Mouse (Mus musculus): Measurements from ENCODE around the gene Lrmda. TPM values are rescaled to one million over a fixed set of nuclear protein-coding genes. Genes with fewer than 3 reads are reported as not detected.

The Lrmda gene
- polyA plus RNA-seq (2014; fragmentation: Nextera tagmentation; extraction: Ambion mirVana) = 0.95 and 1.2 TPM in 2 replicates

DNA sequence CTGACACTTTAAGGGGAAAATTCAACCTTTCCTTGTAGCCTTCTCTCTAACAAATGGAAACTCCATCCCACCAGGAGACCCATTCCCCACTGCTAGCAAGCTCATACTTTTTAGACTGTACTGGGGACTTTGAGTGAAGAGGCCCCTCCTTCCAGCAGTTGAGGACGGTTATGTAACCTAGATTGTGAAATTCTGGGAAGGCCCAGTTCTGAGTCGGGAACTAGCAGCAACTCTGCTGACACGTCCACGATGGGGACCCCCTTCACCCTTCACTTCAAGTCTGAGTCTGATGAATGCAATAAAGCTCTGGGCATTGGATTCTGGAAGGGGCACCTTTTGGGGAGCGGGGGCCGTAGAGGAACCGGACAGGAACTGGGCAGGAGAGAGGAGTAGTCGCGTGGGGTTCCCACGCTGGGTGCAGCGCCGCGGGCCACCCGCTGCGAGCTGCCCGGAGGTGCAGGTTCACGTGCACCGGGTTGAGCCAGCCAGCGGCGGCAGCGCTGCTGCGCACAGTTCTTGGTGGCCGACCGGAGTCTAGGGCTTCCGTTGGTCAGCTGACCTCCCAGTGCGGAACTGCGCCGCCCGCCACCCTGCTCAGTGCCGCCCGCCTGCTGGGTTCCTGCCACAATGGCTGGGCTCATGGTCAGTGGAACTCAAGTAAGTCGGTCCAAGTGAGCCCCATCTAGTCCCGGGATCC lies at the start of gene Lrmda:
Lrmda (plus strand) TSS at position 461 of the 697 bp plus-strand sequence.
- no peak within 1 kb of the TSS for H3K27ac ChIP-seq (replicated peaks in 1 of 2; ENCODE audit: control insufficient read depth in 1 of 2, insufficient read depth in 1 of 2, low read depth in 2 of 2, low read length in 2 of 2)
- no peaks in the 10 kb centered on the region for H3K9me3 ChIP-seq (ENCODE audit: control insufficient read depth, low read length)
- no peaks in the 10 kb centered on the region for H3K36me3 ChIP-seq (ENCODE audit: control insufficient read depth, insufficient read depth, low read length)
- peak within 1 kb of the TSS; percentile 46 to 61 for H3K4me3 ChIP-seq (ENCODE audit: control insufficient read depth in 1 of 2, insufficient read depth in 1 of 2, low read depth in 1 of 2, low read length in 2 of 2)
- peak within 1 kb of the TSS; percentile 83 for H3K4me2 ChIP-seq (ENCODE audit: low read length)
- peaks cover 8 to 9% of the 10 kb centered on the region in 2 experiments; a peak in 1 of 4 replicates for H3K4me1 ChIP-seq (ENCODE audit: control insufficient read depth in 2 of 2, insufficient read depth in 2 of 2, low read length in 2 of 2)
- H3K27me3 ChIP-seq (ENCODE audit: control insufficient read depth, insufficient read depth, low read length) = peaks cover 3% of the 10 kb centered on the region
- peak; percentile 82 for ATAC-seq (ENCODE audit: insufficient number of reproducible peaks, insufficient read depth, low FRiP score, low read depth)
- 4% methylated on average over 33 of the region's 33 CpGs for WGBS
- H3K9ac ChIP-seq (ENCODE audit: low read length) = peak within 1 kb of the TSS; percentile 71

DNA sequence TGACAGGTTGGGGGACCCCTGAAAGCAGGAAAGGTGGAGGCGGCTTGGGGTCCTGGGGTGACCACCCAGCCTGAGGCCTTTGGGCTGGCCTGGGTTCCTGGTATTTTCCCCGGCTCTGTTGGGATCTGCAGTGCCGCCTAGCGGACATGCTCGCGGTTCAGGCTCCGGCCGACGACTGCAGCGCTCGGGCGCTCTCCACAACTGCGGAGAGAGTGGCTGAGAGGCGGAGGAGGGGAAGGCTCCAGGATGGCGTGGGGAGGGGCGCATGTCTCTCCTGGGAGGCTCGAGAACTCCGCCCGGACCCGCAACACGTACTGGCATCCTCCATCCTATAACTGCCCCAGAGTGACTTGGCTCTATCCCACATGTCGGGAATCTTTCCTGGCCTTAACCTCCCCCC lies 38.0 kb upstream of the Lrmda start:
- no peak overlapping the region for H3K9ac ChIP-seq (ENCODE audit: low read length)
- peak; percentile 52 for ATAC-seq (ENCODE audit: insufficient number of reproducible peaks, insufficient read depth, low FRiP score, low read depth)
- H3K4me1 ChIP-seq (ENCODE audit: control insufficient read depth in 2 of 2, insufficient read depth in 2 of 2, low read length in 2 of 2) = peaks cover 5 to 25% of the 10 kb centered on the region in 2 experiments; a peak in 3 of 4 replicates
- peaks cover 33% of the 10 kb centered on the region for H3K27me3 ChIP-seq (ENCODE audit: control insufficient read depth, insufficient read depth, low read length)
- peak overlapping the region; percentile 14 to 25; a peak in 2 of 4 replicates for H3K4me3 ChIP-seq (ENCODE audit: control insufficient read depth in 1 of 2, insufficient read depth in 1 of 2, low read depth in 1 of 2, low read length in 2 of 2)
- no peak overlapping the region for H3K27ac ChIP-seq (replicated peaks in 1 of 2; ENCODE audit: control insufficient read depth in 1 of 2, insufficient read depth in 1 of 2, low read depth in 2 of 2, low read length in 2 of 2)
- WGBS = 1% methylated on average over 18 of the region's 22 CpGs
- H3K9me3 ChIP-seq (ENCODE audit: control insufficient read depth, low read length) = no peaks in the 10 kb centered on the region
- H3K36me3 ChIP-seq (ENCODE audit: control insufficient read depth, insufficient read depth, low read length) = no peaks in the 10 kb centered on the region
- H3K4me2 ChIP-seq (ENCODE audit: low read length) = peak overlapping the region; percentile 79

DNA sequence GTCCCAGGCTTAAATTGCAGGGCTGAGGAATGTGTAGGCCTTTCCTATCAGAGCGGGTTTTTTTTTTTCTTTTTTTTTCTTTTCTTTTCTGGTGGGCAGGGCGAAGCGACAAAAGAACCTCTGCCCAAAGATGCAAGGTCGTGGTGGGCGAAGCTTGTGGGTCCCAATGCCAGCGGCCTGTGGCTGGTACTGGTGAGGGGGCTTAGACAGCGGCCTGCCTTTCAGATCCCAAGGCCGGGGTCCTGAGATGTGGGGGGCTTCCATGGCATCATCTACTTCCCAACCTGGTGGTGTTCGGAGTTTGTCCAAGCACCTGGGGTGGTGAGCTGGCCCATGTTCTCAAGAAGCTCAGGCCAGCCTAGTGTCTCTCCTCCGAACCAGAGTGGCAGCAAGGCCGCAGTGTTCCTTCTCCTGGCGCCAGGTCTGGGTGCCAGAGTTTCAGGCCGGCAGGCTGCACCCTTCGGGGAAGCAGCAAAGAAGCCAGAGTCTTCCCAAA lies 37.4 kb upstream of the Lrmda start:
- peaks cover 7 to 29% of the 10 kb centered on the region in 2 experiments; a peak in 3 of 4 replicates for H3K4me1 ChIP-seq (ENCODE audit: control insufficient read depth in 2 of 2, insufficient read depth in 2 of 2, low read length in 2 of 2)
- WGBS = 30% methylated on average over 14 of the region's 14 CpGs
- ATAC-seq (ENCODE audit: insufficient number of reproducible peaks, insufficient read depth, low FRiP score, low read depth) = no peak
- H3K4me2 ChIP-seq (ENCODE audit: low read length) = peak overlapping the region; percentile 79
- no peaks in the 10 kb centered on the region for H3K9me3 ChIP-seq (ENCODE audit: control insufficient read depth, low read length)
- peak overlapping the region; percentile 60 for H3K9ac ChIP-seq (ENCODE audit: low read length)
- peaks cover 33% of the 10 kb centered on the region for H3K27me3 ChIP-seq (ENCODE audit: control insufficient read depth, insufficient read depth, low read length)
- peak overlapping the region; percentile 24 to 43 for H3K4me3 ChIP-seq (ENCODE audit: control insufficient read depth in 1 of 2, insufficient read depth in 1 of 2, low read depth in 1 of 2, low read length in 2 of 2)
- no peaks in the 10 kb centered on the region for H3K36me3 ChIP-seq (ENCODE audit: control insufficient read depth, insufficient read depth, low read length)
- no peak overlapping the region for H3K27ac ChIP-seq (replicated peaks in 1 of 2; ENCODE audit: control insufficient read depth in 1 of 2, insufficient read depth in 1 of 2, low read depth in 2 of 2, low read length in 2 of 2)

DNA sequence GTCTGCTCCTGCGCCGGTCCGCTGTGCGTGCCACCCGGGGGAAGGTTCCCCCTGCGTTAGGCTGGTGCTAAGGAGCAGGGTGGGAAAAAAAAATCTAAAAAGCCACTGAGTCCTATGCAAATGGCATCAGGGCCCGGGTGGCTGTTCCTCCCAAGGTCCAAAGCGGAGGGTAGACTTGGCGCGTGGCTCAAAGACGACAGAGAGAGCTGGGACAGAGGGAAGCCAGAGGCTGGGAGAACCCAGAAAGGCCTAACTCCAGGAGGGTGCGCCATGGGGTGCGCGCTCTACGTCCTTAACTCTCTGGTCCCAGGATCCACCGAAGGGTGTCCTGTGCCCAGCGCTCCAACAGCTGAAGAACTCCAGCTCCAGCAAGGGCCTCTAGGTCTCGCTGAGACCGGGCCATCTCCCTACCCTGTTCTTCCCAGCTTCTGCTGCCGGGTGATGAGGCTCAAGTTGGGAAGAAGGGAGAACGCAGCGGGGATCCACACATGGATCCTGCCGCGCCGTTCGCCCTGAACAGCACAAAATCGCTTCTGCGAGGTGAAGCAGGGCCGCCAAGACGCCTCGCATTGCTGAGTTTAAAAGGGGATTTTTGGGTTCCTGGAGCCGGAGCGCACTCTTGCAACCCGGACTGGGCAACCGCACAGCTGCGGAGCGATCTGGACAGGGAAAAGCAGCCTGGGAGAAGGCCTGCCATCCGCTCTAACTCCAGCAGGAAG lies 36.8 kb upstream of the Lrmda start:
- Histone ChIP-seq H3K27me3 (ENCODE audit: control insufficient read depth, insufficient read depth, low read length) (peaks cover 33% of the 10 kb centered on the region), H3K9ac (ENCODE audit: low read length) (peak overlapping the region; percentile 60), H3K36me3 (ENCODE audit: control insufficient read depth, insufficient read depth, low read length) (no peaks in the 10 kb centered on the region), H3K4me2 (ENCODE audit: low read length) (peak overlapping the region; percentile 79), H3K4me1 (ENCODE audit: control insufficient read depth in 2 of 2, insufficient read depth in 2 of 2, low read length in 2 of 2) (peaks cover 7 to 29% of the 10 kb centered on the region in 2 experiments; a peak in 3 of 4 replicates), H3K27ac (replicated peaks in 1 of 2; ENCODE audit: control insufficient read depth in 1 of 2, insufficient read depth in 1 of 2, low read depth in 2 of 2, low read length in 2 of 2) (no peak overlapping the region), H3K9me3 (ENCODE audit: control insufficient read depth, low read length) (no peaks in the 10 kb centered on the region), H3K4me3 (ENCODE audit: control insufficient read depth in 1 of 2, insufficient read depth in 1 of 2, low read depth in 1 of 2, low read length in 2 of 2) (peak overlapping the region; percentile 24 to 43)
- ATAC-seq (ENCODE audit: insufficient number of reproducible peaks, insufficient read depth, low FRiP score, low read depth) = no peak
- 7% methylated on average over 38 of the region's 38 CpGs for WGBS

DNA sequence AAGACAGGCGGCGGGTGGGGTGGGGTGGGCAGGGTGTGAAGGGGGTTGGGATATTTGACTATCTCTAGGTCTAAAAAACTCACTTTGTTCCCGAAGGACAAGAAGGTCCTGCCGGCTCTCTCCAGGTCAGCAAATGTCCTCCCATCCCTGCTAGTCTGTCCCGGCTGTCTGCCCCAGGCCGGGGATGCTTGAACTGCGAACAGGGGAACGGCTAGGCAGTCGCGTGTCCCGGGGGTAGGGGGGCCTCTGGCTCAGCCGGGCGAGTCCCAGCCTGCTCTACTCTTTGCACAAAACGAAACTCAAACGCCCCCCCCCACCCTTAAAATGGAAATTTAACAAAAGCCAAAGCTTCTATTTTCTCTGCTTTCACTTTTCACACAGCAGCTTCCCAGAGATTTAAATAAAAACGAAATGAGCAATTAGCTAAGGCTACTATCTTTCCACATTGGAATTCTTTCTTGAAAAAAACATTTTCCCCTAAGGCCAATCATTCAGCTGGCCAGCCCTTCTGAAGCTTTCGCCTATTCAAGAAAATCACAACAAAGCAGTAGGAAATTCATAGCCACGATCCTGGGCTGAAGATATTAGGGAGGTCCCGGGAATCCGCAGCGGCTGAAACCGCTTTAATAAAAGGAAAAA lies 36.1 kb upstream of the Lrmda start:
- Histone ChIP-seq H3K27ac (replicated peaks in 1 of 2; ENCODE audit: control insufficient read depth in 1 of 2, insufficient read depth in 1 of 2, low read depth in 2 of 2, low read length in 2 of 2) (no peak overlapping the region), H3K4me2 (ENCODE audit: low read length) (peak overlapping the region; percentile 79), H3K4me3 (ENCODE audit: control insufficient read depth in 1 of 2, insufficient read depth in 1 of 2, low read depth in 1 of 2, low read length in 2 of 2) (peak overlapping the region; percentile 31 to 43), H3K36me3 (ENCODE audit: control insufficient read depth, insufficient read depth, low read length) (no peaks in the 10 kb centered on the region), H3K27me3 (ENCODE audit: control insufficient read depth, insufficient read depth, low read length) (peaks cover 34% of the 10 kb centered on the region), H3K4me1 (ENCODE audit: control insufficient read depth in 2 of 2, insufficient read depth in 2 of 2, low read length in 2 of 2) (peaks cover 7 to 29% of the 10 kb centered on the region in 2 experiments; a peak in 3 of 4 replicates), H3K9ac (ENCODE audit: low read length) (peak overlapping the region; percentile 60), H3K9me3 (ENCODE audit: control insufficient read depth, low read length) (no peaks in the 10 kb centered on the region)
- 3% methylated on average over 22 of the region's 22 CpGs for WGBS
- no peak for ATAC-seq (ENCODE audit: insufficient number of reproducible peaks, insufficient read depth, low FRiP score, low read depth)

DNA sequence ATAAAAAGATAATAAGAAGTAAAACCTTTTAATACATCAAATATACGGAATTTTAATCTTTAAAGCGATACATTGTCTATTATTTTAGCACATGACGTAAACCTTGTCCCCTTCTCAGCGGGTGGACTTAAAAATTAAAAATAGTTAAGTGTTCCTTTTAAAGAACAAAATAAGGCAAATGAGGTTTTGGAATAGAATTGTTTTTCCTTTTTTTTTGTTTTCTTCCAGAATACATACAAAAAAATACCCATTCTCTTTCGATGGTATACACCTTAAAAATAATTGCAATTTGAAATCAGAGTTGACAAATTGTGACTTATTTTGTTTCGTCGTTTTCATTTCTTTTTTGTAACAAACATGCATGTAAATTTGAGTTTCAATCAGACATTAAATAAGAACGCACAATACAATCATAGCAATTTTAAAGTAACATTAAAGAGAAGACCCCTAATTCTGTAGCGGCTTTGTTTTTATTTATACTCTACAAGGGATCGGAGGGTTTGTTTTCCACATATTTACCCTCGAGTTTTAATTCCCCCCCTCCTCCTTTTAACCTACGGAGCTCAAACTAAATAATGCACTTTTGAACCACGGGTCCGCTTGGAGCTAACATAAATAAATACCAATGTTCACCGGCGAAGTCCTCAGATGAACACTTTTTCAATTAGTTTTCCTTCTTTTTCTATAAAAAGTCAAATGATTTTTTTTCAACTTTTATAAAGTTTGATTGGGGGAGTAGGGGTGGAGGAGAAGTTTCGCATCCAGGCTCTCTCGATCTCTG lies 35.4 kb upstream of the Lrmda start:
- Histone ChIP-seq H3K4me3 (ENCODE audit: control insufficient read depth in 1 of 2, insufficient read depth in 1 of 2, low read depth in 1 of 2, low read length in 2 of 2) (peak overlapping the region; percentile 57 to 69; a peak in 3 of 4 replicates), H3K9ac (ENCODE audit: low read length) (peak overlapping the region; percentile 67; the same call in 1 of the 2 replicates), H3K4me1 (ENCODE audit: control insufficient read depth in 2 of 2, insufficient read depth in 2 of 2, low read length in 2 of 2) (peaks cover 12 to 35% of the 10 kb centered on the region in 2 experiments), H3K27ac (replicated peaks in 1 of 2; ENCODE audit: control insufficient read depth in 1 of 2, insufficient read depth in 1 of 2, low read depth in 2 of 2, low read length in 2 of 2) (no peak overlapping the region), H3K27me3 (ENCODE audit: control insufficient read depth, insufficient read depth, low read length) (peaks cover 41% of the 10 kb centered on the region), H3K4me2 (ENCODE audit: low read length) (peak overlapping the region; percentile 90), H3K9me3 (ENCODE audit: control insufficient read depth, low read length) (no peaks in the 10 kb centered on the region), H3K36me3 (ENCODE audit: control insufficient read depth, insufficient read depth, low read length) (no peaks in the 10 kb centered on the region)
- no peak for ATAC-seq (ENCODE audit: insufficient number of reproducible peaks, insufficient read depth, low FRiP score, low read depth)
- WGBS = 25% methylated on average over 18 of the region's 18 CpGs

Data from heart, embryonic 14.5 days (tissue).